Mouse (Mus musculus) G1E (cell line): Measurements from ENCODE around the gene Cdc42bpg. TPM values are rescaled to one million over a fixed set of nuclear protein-coding genes. Genes with fewer than 3 reads are reported as not detected.
"Not testable (repeated sequence)": the region's sequence is repeated elsewhere in the genome, so short reads cannot be mapped to it uniquely, and the experiment has no call there.

ENCODE experiments used
- ATAC-seq: 2 replicates; pipeline ENCODE4 v1.8.0; 2016; ENCODE audit warnings: mild to moderate bottlenecking; ENCODE audit not compliant: insufficient number of reproducible peaks, poor library complexity, low FRiP score, severe bottlenecking; ENCODE audit errors: extremely low read depth
- DNase-seq: peaks from one replicate; pipeline ENCODE4 v3.0.0; 2012; ENCODE audit warnings: low spot score
- H3K27me3 ChIP-seq: 2 replicates; pipeline ENCODE4 v1.6.1; 2012; ENCODE audit warnings: mild to moderate bottlenecking, low read length, inconsistent platforms; ENCODE audit not compliant: insufficient read depth
- H3K36me3 ChIP-seq: replicated peaks from 2 replicates; pipeline ENCODE3; 2012; ENCODE audit warnings: mild to moderate bottlenecking, inconsistent platforms
- H3K4me1 ChIP-seq: 2 replicates; pipeline ENCODE4 v1.6.1; 2012; ENCODE audit warnings: low read depth, low read length, inconsistent platforms, mixed read lengths; ENCODE audit not compliant: insufficient read depth
- H3K4me3 ChIP-seq: 2 replicates; pipeline ENCODE4 v1.5.1; 2012; ENCODE audit warnings: low read depth, mild to moderate bottlenecking, inconsistent platforms, low read length, moderate library complexity, mixed read lengths
- H3K9me3 ChIP-seq: replicated peaks from 2 replicates; pipeline ENCODE4 v1.6.1; 2012; ENCODE audit warnings: inconsistent platforms
- CTCF ChIP-seq: IDR thresholded peaks from 2 replicates; pipeline ENCODE4 v1.5.1; 2012; ENCODE audit warnings: low read depth, low read length, inconsistent platforms, mixed read lengths
- GATA1 ChIP-seq: IDR thresholded peaks from 2 replicates; pipeline ENCODE4 v1.6.1; 2012; ENCODE audit warnings: borderline replicate concordance, low read length, inconsistent platforms, mixed read lengths
- GATA2 ChIP-seq: IDR thresholded peaks from 2 replicates; pipeline ENCODE4 v1.6.1; 2012; ENCODE audit warnings: low read depth, low read length, inconsistent platforms, borderline replicate concordance
- POLR2AphosphoS5 ChIP-seq: IDR thresholded peaks from 2 replicates; pipeline ENCODE4 v1.6.1; 2012; ENCODE audit warnings: low read depth, low read length, inconsistent platforms; ENCODE audit not compliant: insufficient replicate concordance
- TAL1 ChIP-seq: conservative IDR thresholded peaks from 2 replicates; pipeline ENCODE4 v1.6.1; 2012; ENCODE audit warnings: low read depth, low read length, inconsistent platforms, mixed read lengths
- polyA plus RNA-seq: library from polyadenylated mRNA; stranded (reverse); fragments of >175 nt; gene quantifications from 2 replicates; pipeline ENCODE4 v1.2.3, GENCODE M21; 2012
- total RNA-seq, 2 experiments: library from RNA; stranded (forward) in 1 of 2; stranded (reverse) in 1 of 2; fragments of 200-1000 nt in 1 of 2; fragments of >200 nt in 1 of 2; fragmentation: Nextera tagmentation in 1 of 2; gene quantifications; 2 replicates each; pipeline ENCODE4 v1.2.3; 2014 to 2017

The Cdc42bpg gene
- total and polyA plus RNA-seq, 3 experiments: 2.0 to 14.1 (median 5.0) TPM

- Histone ChIP-seq H3K4me3 (peak overlapping the region; percentile 27; the same call in 1 of the 2 replicates), H3K27me3 (no peaks in the 10 kb centered on the region), H3K4me1 (peaks cover 51% of the 10 kb centered on the region), H3K9me3 (no peaks in the 10 kb centered on the region), H3K36me3 (peaks cover 48% of the 10 kb centered on the region)
- ATAC-seq: no peak
- no peak for DNase-seq
- TF ChIP-seq POLR2AphosphoS5: no peak
Measured at GRCm38 (mm10) chr19:6307733-6308531, 1.7 kb downstream of the Cdc42bpg start.

DNA sequence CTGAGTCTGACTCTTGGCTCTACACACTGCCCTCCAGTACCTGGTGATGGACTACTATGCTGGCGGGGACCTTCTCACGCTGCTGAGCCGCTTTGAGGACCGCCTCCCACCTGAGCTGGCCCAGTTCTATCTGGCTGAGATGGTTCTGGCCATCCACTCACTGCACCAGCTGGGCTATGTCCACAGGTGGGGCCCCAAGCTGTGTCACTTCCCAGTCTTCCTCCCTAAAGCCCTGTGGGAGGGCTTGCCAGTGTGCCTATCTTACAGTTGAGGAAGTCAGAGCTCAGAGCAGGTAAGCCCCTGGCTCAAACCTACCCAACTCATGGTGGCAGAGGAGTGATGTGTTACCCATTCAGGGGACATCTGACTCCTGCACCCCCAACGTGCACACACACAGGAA is 3.9 kb downstream of the Cdc42bpg start:
- no peak overlapping the region for H3K4me3 ChIP-seq
- peaks cover 34% of the 10 kb centered on the region for H3K4me1 ChIP-seq
- H3K27me3 ChIP-seq: no peaks in the 10 kb centered on the region
- H3K36me3 ChIP-seq: peaks cover 70% of the 10 kb centered on the region
- no peaks in the 10 kb centered on the region for H3K9me3 ChIP-seq
- TF ChIP-seq TAL1 (no peak), CTCF (no peak), POLR2AphosphoS5 (no peak), GATA2 (no peak), GATA1 (no peak)
- ATAC-seq: no peak
- no peak for DNase-seq

DNA sequence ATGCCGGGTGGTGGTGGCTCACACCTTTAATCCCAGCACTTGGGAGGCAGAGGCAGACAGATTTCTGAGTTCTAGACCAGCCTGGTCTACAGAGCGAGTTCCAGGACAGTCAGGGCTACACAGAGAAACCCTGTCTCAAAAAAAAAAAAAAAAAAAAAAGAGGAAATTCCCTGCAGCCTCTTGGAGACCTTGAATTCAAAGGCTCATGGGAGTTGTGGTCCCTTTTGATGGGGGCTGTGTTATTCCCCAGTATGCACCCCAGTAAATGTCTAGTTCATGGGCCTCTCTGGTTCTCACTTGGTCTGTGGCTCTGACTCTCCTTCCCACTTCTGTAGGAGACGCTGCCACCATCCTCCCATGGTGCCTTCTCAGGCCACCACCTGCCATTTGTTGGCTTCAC is 5.5 kb downstream of the Cdc42bpg start:
- ATAC-seq, H3K27me3 ChIP-seq: not testable (repeated sequence)
- peaks cover 86% of the 10 kb centered on the region for H3K36me3 ChIP-seq

GRCm38 (mm10) chr19:6313796-6314195 is 7.5 kb downstream of the Cdc42bpg start:
- no peaks in the 10 kb centered on the region for H3K9me3 ChIP-seq
- no peak overlapping the region for H3K4me3 ChIP-seq
- no peak for DNase-seq
- H3K36me3 ChIP-seq: peaks cover 98% of the 10 kb centered on the region
- ATAC-seq: no peak
- H3K27me3 ChIP-seq: no peaks in the 10 kb centered on the region; the same call in 1 of the 2 replicates
- peaks cover 3% of the 10 kb centered on the region; the same call in 1 of the 2 replicates for H3K4me1 ChIP-seq
- no peak for TF ChIP-seq GATA2
- no peak for TF ChIP-seq POLR2AphosphoS5
- TF ChIP-seq TAL1: no peak
- TF ChIP-seq CTCF: no peak
- no peak for TF ChIP-seq GATA1

More for the DNA sequence above, 5.5 kb downstream of the Cdc42bpg start:
- H3K4me1 ChIP-seq: peaks cover 22% of the 10 kb centered on the region
- DNase-seq, H3K9me3 ChIP-seq, H3K4me3 ChIP-seq: not testable (repeated sequence)

- TF ChIP-seq CTCF (no peak), GATA2 (no peak), TAL1 (no peak), GATA1 (no peak)
- no peaks in the 10 kb centered on the region; the same call in 1 of the 2 replicates for H3K27me3 ChIP-seq
- no peak for DNase-seq
- H3K4me1 ChIP-seq: no peaks in the 10 kb centered on the region
- peaks cover 99% of the 10 kb centered on the region for H3K36me3 ChIP-seq
- ATAC-seq: no peak
- H3K9me3 ChIP-seq: no peaks in the 10 kb centered on the region
- H3K4me3 ChIP-seq: no peak overlapping the region
Measured at GRCm38 (mm10) chr19:6314513-6314912, 8.3 kb downstream of the Cdc42bpg start.

DNA sequence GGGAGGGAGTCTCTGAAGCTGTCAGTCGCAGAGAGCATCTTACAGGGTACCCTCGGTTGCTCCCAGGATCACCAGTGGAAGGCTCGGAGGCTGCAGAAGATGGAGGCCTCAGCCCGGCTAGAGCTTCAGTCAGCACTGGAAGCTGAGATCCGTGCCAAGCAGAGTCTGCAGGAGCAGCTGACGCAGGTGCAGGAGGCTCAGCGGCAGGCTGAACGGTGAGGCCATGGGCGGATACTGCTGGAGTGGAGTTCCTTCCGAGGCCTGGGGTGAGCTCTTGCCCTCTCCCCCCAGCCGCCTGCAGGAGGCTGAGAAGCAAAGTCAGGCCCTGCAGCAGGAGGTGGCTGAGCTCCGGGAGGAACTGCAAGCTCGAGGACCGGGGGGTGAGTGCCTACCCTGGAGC is 9.3 kb downstream of the Cdc42bpg start:
- Histone ChIP-seq H3K36me3 (peaks cover 99% of the 10 kb centered on the region), H3K27me3 (no peaks in the 10 kb centered on the region; the same call in 1 of the 2 replicates), H3K9me3 (no peaks in the 10 kb centered on the region), H3K4me3 (no peak overlapping the region), H3K4me1 (no peaks in the 10 kb centered on the region)
- ATAC-seq (no peak), DNase-seq (no peak)
- no peak for TF ChIP-seq TAL1
- no peak for TF ChIP-seq CTCF
- no peak for TF ChIP-seq GATA1
- no peak for TF ChIP-seq GATA2
- TF ChIP-seq POLR2AphosphoS5: no peak

- Histone ChIP-seq H3K4me1 (peaks cover 8% of the 10 kb centered on the region; the same call in 1 of the 2 replicates), H3K36me3 (peaks cover 100% of the 10 kb centered on the region), H3K27me3 (no peaks in the 10 kb centered on the region; the same call in 1 of the 2 replicates), H3K4me3 (no peak overlapping the region), H3K9me3 (no peaks in the 10 kb centered on the region)
- DNase-seq: no peak
- no peak for ATAC-seq
- TF ChIP-seq GATA2 (no peak), GATA1 (no peak), POLR2AphosphoS5 (no peak), CTCF (no peak), TAL1 (no peak)
Measured at GRCm38 (mm10) chr19:6318145-6318544, 11.9 kb downstream of the Cdc42bpg start.
